Mouse (Mus musculus) cerebellum, adult 2 months (tissue): ENCODE measurements around the gene Hcn3. TPM values are rescaled to one million over a fixed set of nuclear protein-coding genes. Genes with fewer than 3 reads are reported as not detected.
A peak's percentile ranks its signal among the peaks of the same experiment; 100 is the strongest.

Source experiments
- DNase-seq, 2 experiments: peaks; one replicate each; pipeline ENCODE4 v3.0.0; 2021
- H3K27ac ChIP-seq: fragments of 200-500 bp; 2 replicates; pipeline ENCODE4 v1.5.1; 2012; ENCODE audit warnings: low read length, control low read depth, inconsistent platforms; ENCODE audit not compliant: insufficient read depth
- H3K27me3 ChIP-seq: fragments of 200-500 bp; 2 replicates; pipeline ENCODE4 v1.6.1; 2012; ENCODE audit warnings: inconsistent platforms, mild to moderate bottlenecking, low read length, moderate library complexity; ENCODE audit not compliant: control insufficient read depth, insufficient read depth
- H3K4me1 ChIP-seq: fragments of 200-500 bp; 2 replicates; pipeline ENCODE4 v1.6.1; 2011; ENCODE audit warnings: low read length; ENCODE audit not compliant: control insufficient read depth, insufficient read depth
- H3K4me3 ChIP-seq: fragments of 200-500 bp; replicated peaks from 2 replicates; pipeline ENCODE3; 2011; ENCODE audit warnings: mild to moderate bottlenecking, low read depth, low read length, control low read depth; ENCODE audit not compliant: insufficient read depth
- CTCF ChIP-seq: fragments of 200-500 bp; IDR thresholded peaks from 2 replicates; pipeline ENCODE4 v1.5.1; 2011; ENCODE audit warnings: low read depth, mild to moderate bottlenecking, control low read depth, low read length, moderate library complexity, borderline replicate concordance; ENCODE audit not compliant: insufficient read depth
- POLR2A ChIP-seq: fragments of 200-500 bp; IDR thresholded peaks from 2 replicates; pipeline ENCODE4 v1.6.1; 2011; ENCODE audit warnings: low read length, control low read depth, borderline replicate concordance; ENCODE audit not compliant: insufficient read depth
- WGBS: fragments of 180-500 bp; shearing (Covaris S2); methylation state at CpG from one replicate; pipeline ENCODE4 v1.1.7; 2018; 5-methylcytosine and 5-hydroxymethylcytosine counted together
- polyA plus RNA-seq: library from polyadenylated mRNA; depleted of rRNA; stranded (reverse); fragments of >200 nt; gene quantifications from 2 replicates; pipeline ENCODE4 v1.2.3, GENCODE M21; 2012; rRNA removed

Hcn3 gene
- polyA plus RNA-seq, 1 experiment: 13.0 TPM

DNA sequence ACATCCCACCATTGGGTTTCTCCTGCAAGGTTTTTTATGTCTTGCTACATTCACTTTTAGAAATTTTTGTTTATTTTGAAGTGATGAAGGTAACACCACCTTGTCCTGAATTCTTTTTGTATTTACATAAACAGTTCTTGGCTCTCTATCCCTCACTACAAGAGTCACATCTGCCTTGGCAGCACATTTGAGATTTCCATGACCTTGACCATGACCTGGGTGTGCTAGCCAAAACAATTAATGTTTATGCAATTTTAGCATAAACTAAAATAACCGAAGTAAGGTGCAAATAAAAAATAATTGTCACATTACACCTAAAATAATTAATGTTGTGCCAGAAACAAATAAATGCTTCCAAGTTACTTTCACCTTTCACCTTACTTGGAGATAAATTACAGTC, 51.9 kb downstream of the Hcn3 start:
- DNase-seq: no peak
- no peaks in the 10 kb centered on the region for H3K4me1 ChIP-seq
- H3K27me3 ChIP-seq: no peaks in the 10 kb centered on the region; the same call in 1 of the 2 replicates
- WGBS: 51% methylated on average over 1 of the region's 1 CpGs
- no peak overlapping the region for H3K27ac ChIP-seq
- no peak overlapping the region for H3K4me3 ChIP-seq
- TF ChIP-seq POLR2A: no peak
- TF ChIP-seq CTCF: no peak

DNA sequence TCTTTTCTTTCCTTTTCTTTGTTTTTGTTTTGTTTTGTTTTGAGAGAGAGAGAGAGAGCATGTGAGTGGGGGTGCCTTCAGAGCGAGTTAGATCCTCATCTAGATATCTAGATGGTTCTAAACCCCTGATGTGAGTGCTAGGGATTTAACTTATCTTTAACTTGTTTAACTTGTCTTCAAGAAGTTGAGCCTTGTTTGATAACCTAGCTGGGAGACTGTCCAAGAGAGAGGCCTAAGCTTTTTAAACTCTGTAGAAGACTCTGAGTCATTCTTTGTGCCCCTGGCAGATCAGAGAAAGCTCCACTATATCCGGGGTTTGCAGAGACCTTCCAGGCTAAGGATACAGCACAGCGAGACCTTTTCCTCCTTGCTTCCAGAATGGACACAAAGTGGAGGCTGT, 52.5 kb downstream of the Hcn3 start:
- WGBS: 66% methylated on average over 3 of the region's 3 CpGs
- Histone ChIP-seq H3K4me3 (no peak overlapping the region), H3K27ac (no peak overlapping the region), H3K4me1 (no peaks in the 10 kb centered on the region), H3K27me3 (no peaks in the 10 kb centered on the region; the same call in 1 of the 2 replicates)
- TF ChIP-seq POLR2A: no peak
- no peak for TF ChIP-seq CTCF
- DNase-seq: no peak

DNA sequence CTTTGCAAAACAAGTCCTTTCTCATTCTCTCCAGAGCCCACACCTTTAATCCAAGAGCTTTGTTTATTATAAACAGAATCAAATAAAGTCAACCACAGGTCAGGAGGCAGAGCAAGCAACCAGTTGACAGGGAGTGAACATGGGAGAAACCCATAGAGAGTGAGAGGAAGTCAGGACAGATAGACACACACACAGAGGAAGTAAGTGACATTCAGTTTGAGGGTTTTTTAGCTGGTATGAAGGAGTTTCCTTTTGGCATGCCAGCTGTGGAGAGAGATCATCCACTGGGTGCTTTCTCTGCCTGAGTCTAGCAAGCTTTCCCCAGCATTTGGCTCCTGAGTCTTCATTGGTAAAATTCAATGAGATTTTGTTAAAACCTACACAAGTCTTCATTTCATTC, 53.1 kb downstream of the Hcn3 start:
- TF ChIP-seq POLR2A (no peak), CTCF (no peak)
- no peak overlapping the region for H3K27ac ChIP-seq
- no peak overlapping the region for H3K4me3 ChIP-seq
- no peak for DNase-seq
- H3K27me3 ChIP-seq: no peaks in the 10 kb centered on the region; the same call in 1 of the 2 replicates
- no peaks in the 10 kb centered on the region for H3K4me1 ChIP-seq

DNA sequence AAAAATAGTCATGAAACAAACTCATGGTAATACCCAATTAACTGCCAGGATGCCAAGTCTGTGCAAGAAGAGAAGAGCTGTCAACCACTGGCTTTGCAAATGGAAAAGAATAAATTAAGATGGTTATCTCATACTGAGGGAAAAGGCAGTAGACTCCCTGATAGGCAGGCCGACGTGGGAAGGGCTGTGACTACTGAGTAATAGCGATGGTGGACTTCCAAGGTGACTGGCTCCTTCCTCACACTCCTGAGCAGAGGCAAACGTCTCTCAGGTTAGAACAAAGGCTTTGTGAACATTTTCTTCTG, 56.8 kb downstream of the Hcn3 start:
- H3K4me3 ChIP-seq: no peak overlapping the region
- DNase-seq: no peak
- H3K27ac ChIP-seq: no peak overlapping the region
- no peaks in the 10 kb centered on the region for H3K27me3 ChIP-seq
- no peaks in the 10 kb centered on the region for H3K4me1 ChIP-seq
- no peak for TF ChIP-seq POLR2A
- TF ChIP-seq CTCF: no peak
- 70% methylated on average over 4 of the region's 4 CpGs for WGBS

DNA sequence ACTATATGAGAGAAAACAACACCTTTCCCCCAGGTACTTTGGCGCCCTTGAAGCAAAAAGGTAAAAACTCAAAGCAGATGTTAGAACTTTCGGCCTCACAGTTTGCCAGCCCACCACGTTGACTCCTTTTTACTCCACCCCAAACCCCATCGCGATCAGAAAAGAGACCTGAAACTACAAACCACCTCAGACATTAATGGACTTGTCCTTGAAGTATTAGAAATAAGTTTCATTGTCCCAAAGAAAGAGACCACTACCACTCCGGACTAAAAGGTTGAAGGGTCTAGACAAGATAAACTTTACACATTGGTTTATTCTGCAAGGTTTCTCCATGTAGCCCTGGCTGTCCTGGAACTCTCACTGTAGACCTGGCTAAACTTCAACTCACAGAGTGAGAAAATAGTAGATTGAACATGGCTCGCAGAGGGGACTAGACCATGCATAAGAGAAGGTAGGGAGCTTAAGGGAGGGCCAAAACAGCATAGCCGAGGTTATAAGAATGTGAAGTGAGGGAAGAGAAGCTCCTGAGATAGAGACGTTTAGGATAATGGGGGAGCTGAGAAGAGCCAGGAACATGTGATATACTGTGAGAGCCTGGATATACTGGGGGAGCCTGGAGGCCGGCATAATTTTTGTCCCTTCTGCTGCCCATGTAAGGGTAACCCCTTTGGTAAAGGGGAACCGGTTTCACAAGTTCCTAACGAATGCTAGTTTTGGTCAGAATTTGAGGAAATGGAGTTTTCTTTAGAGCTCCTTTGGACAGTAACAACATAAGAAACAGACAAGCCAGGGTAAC, 57.3 kb downstream of the Hcn3 start:
- Histone ChIP-seq H3K4me1 (no peaks in the 10 kb centered on the region), H3K27ac (no peak overlapping the region), H3K4me3 (no peak overlapping the region), H3K27me3 (no peaks in the 10 kb centered on the region)
- WGBS: 65% methylated on average over 12 of the region's 12 CpGs
- TF ChIP-seq CTCF (no peak), POLR2A (no peak)
- no peak for DNase-seq

- H3K4me1 ChIP-seq: no peaks in the 10 kb centered on the region
- DNase-seq: peak; percentile 94 to 99
- H3K4me3 ChIP-seq: peak within 1 kb of the TSS; percentile 98
- H3K27me3 ChIP-seq: no peaks in the 10 kb centered on the region
- H3K27ac ChIP-seq: no peak within 1 kb of the TSS
- TF ChIP-seq CTCF (no peak), POLR2A (peak; percentile 44; the same call in 1 of the 2 replicates)
- WGBS: under 1% methylated on average over 26 of the region's 26 CpGs
Observed at GRCm38 (mm10) chr3:89101812-89102494, 58.0 kb downstream of the Hcn3 start, which contains the start of gene Fdps. Gene Fdps (minus strand): TSS chr3:89101959.

GRCm38 (mm10) chr3:89101459-89101811, 58.6 kb downstream of the Hcn3 start:
- Histone ChIP-seq H3K27me3 (no peaks in the 10 kb centered on the region), H3K27ac (no peak overlapping the region), H3K4me1 (no peaks in the 10 kb centered on the region), H3K4me3 (peak overlapping the region; percentile 98)
- TF ChIP-seq POLR2A: no peak
- TF ChIP-seq CTCF: no peak
- WGBS: under 1% methylated on average over 19 of the region's 19 CpGs
- DNase-seq: no peak

GRCm38 (mm10) chr3:89100811-89101210, 59.2 kb downstream of the Hcn3 start, which contains the start of gene Gm43738:
Gene Gm43738 (minus strand): TSS chr3:89101099.
- WGBS: 14% methylated on average over 7 of the region's 7 CpGs
- H3K27me3 ChIP-seq: no peaks in the 10 kb centered on the region
- no peak for TF ChIP-seq CTCF
- no peak for TF ChIP-seq POLR2A
- H3K27ac ChIP-seq: no peak within 1 kb of the TSS
- H3K4me1 ChIP-seq: no peaks in the 10 kb centered on the region
- DNase-seq: peak; percentile 38 to 45
- H3K4me3 ChIP-seq: peak within 1 kb of the TSS; percentile 98

Other genes with a start within 250 kb of the Hcn3 start
- 37.0 and 38.3 TPM in 2 replicates for gene Msto1, start 246.2 kb downstream of the Hcn3 start, polyA plus RNA-seq
- 32.2 and 32.7 TPM in 2 replicates for gene Ash1l, start 209.6 kb downstream of the Hcn3 start, polyA plus RNA-seq
- 125 and 131 TPM in 2 replicates for gene Dap3, start 209.0 kb downstream of the Hcn3 start, polyA plus RNA-seq
- gene Rusc1, start 66.9 kb downstream of the Hcn3 start, polyA plus RNA-seq: 164 and 169 TPM in 2 replicates
- 0.03 TPM in 1 of 2 replicates, not detected in the other for gene Gm43738, start 59.1 kb downstream of the Hcn3 start, polyA plus RNA-seq
- gene Fdps, start 58.2 kb downstream of the Hcn3 start, polyA plus RNA-seq: 107 and 113 TPM in 2 replicates
- gene Pklr, start 24.1 kb downstream of the Hcn3 start, polyA plus RNA-seq: 0.03 and 0.07 TPM in 2 replicates
- 75.5 and 80.2 TPM in 2 replicates for gene Clk2, start 4.6 kb upstream of the Hcn3 start, polyA plus RNA-seq
- gene Scamp3, start 17.3 kb upstream of the Hcn3 start, polyA plus RNA-seq: 109 and 121 TPM in 2 replicates
- 86.8 and 97.7 TPM in 2 replicates for gene Fam189b, start 22.9 kb upstream of the Hcn3 start, polyA plus RNA-seq
- gene Gba, start 42.7 kb upstream of the Hcn3 start, polyA plus RNA-seq: 69.2 and 69.8 TPM in 2 replicates
- 23.8 and 24.2 TPM in 2 replicates for gene Thbs3, start 55.0 kb upstream of the Hcn3 start, polyA plus RNA-seq
- 153 and 167 TPM in 2 replicates for gene Mtx1, start 66.9 kb upstream of the Hcn3 start, polyA plus RNA-seq
- gene Muc1, start 68.9 kb upstream of the Hcn3 start, polyA plus RNA-seq: 0.55 and 0.69 TPM in 2 replicates
- gene Krtcap2, start 85.8 kb upstream of the Hcn3 start, polyA plus RNA-seq: 80.4 and 82.9 TPM in 2 replicates
- 49.8 and 58.5 TPM in 2 replicates for gene Trim46, start 86.1 kb upstream of the Hcn3 start, polyA plus RNA-seq
- 212 and 218 TPM in 2 replicates for gene Dpm3, start 99.2 kb upstream of the Hcn3 start, polyA plus RNA-seq
- 122 and 127 TPM in 2 replicates for gene Slc50a1, start 110.4 kb upstream of the Hcn3 start, polyA plus RNA-seq
- 14.2 and 14.7 TPM in 2 replicates for gene Efna1, start 120.9 kb upstream of the Hcn3 start, polyA plus RNA-seq
- gene Efna3, start 162.8 kb upstream of the Hcn3 start, polyA plus RNA-seq: 31.9 and 37.0 TPM in 2 replicates
- gene Efna4, start 177.8 kb upstream of the Hcn3 start, polyA plus RNA-seq: 0.36 and 0.64 TPM in 2 replicates
- 142 and 147 TPM in 2 replicates for gene Adam15, start 189.8 kb upstream of the Hcn3 start, polyA plus RNA-seq
- gene Dcst2, start 201.8 kb upstream of the Hcn3 start, polyA plus RNA-seq: 0.32 and 0.36 TPM in 2 replicates
- gene Dcst1, start 205.1 kb upstream of the Hcn3 start, polyA plus RNA-seq: 0.10 and 0.27 TPM in 2 replicates
- gene Zbtb7b, start 234.6 kb upstream of the Hcn3 start, polyA plus RNA-seq: 41.3 and 43.3 TPM in 2 replicates
- 4.0 and 6.7 TPM in 2 replicates for gene Lenep, start 242.6 kb upstream of the Hcn3 start, polyA plus RNA-seq